Mouse (Mus musculus): ENCODE data around the gene Icos. TPM values are rescaled to one million over a fixed set of nuclear protein-coding genes. Genes with fewer than 3 reads are reported as not detected.

The Icos gene
- total RNA-seq, 1 experiment = not detected

DNA sequence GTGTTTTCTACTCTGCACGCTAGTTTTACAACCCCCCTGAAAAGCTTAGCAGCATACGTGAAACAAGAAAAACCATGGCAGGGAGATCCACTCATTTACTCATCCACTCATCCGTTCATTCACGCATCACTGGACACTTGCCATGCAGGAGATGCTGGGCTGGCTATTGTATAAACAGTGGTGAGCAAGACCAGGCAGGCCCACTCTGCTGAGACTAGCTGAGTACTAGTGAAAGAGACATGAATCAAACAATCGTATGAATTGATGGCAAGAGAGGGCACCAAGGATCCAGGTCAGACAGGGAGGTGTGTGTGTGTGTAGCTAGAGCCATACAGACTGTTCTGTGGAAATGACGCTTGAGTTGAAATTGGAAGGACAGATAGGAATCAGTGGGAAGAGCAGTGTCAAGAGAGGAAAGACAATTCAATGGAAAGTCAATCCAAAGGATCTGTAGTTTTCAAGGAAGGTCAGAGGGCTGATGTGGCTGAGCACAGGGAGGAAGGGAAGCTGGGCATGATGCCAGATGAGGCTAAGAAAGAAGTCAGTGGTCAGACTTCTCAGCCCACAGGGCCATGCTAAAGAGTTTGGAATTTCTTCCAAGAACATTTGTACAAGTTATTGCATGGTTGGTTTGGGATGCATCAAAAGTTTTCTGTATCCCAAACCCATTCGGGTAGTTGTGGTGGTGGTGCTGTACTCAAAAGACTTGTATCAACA, 1.6 kb downstream of the Icos start:
- Histone ChIP-seq H3K4me1 (ENCODE audit: control insufficient read depth in 2 of 2, insufficient read depth in 2 of 2, low read length in 2 of 2, poor library complexity in 1 of 2) (no peaks in the 10 kb centered on the region), H3K36me3 (ENCODE audit: control insufficient read depth, insufficient read depth, low read length, poor library complexity, severe bottlenecking) (no peaks in the 10 kb centered on the region), H3K4me3 (ENCODE audit: insufficient read depth in 1 of 2, low read depth in 1 of 2, low read length in 2 of 2, poor library complexity in 1 of 2, severe bottlenecking in 1 of 2) (no peak overlapping the region), H3K9me3 (ENCODE audit: control insufficient read depth, insufficient read depth, low read depth, low read length) (no peaks in the 10 kb centered on the region), H3K27ac (ENCODE audit: insufficient read depth, low read depth, low read length, poor library complexity, severe bottlenecking) (no peak overlapping the region), H3K9ac (ENCODE audit: insufficient read depth, low read depth, low read length, poor library complexity, severe bottlenecking) (no peak overlapping the region)
- TF ChIP-seq HCFC1 (IDR thresholded peaks at IDR 0.05; ENCODE audit: borderline replicate concordance, insufficient read depth, low read length) (no peak), ZC3H11A (IDR thresholded peaks at IDR 0.05; ENCODE audit: borderline replicate concordance, low read depth, low read length) (no peak)
- DNase-seq (ENCODE audit: low read depth, low spot score) = no peak
- in situ Hi-C loops (cut with MboI; ENCODE audit: low sequenced_read_pairs in 2 of 2, unreplicated experiment in 2 of 2) = no loop called here

DNA sequence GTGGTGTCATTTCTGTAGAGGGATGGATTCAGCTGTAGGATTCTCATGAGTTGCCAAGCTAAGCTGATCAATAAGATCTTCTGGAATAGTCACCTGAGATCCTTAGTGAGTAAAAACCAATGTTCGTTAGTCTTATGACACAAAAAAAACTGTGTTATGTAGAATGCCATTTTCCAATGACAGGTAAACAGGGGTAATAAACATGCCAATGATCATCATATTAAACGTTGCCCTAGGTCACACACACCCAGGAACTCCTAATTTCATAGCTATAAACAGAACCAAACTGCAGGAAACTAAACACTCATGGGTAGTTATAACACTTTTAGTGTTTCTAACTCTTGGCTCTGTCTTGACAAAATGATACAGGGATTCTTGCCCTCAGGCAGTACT, 2.1 kb downstream of the Icos start:
- Histone ChIP-seq H3K9me3 (ENCODE audit: control insufficient read depth, insufficient read depth, low read depth, low read length) (no peaks in the 10 kb centered on the region), H3K4me3 (ENCODE audit: insufficient read depth in 1 of 2, low read depth in 1 of 2, low read length in 2 of 2, poor library complexity in 1 of 2, severe bottlenecking in 1 of 2) (no peak overlapping the region), H3K27ac (ENCODE audit: insufficient read depth, low read depth, low read length, poor library complexity, severe bottlenecking) (no peak overlapping the region), H3K36me3 (ENCODE audit: control insufficient read depth, insufficient read depth, low read length, poor library complexity, severe bottlenecking) (no peaks in the 10 kb centered on the region), H3K4me1 (ENCODE audit: control insufficient read depth in 2 of 2, insufficient read depth in 2 of 2, low read length in 2 of 2, poor library complexity in 1 of 2) (no peaks in the 10 kb centered on the region), H3K9ac (ENCODE audit: insufficient read depth, low read depth, low read length, poor library complexity, severe bottlenecking) (no peak overlapping the region)
- in situ Hi-C loops (cut with MboI; ENCODE audit: low sequenced_read_pairs in 2 of 2, unreplicated experiment in 2 of 2) = no loop called here
- DNase-seq (ENCODE audit: low read depth, low spot score) = no peak
- TF ChIP-seq MAFK (IDR thresholded peaks at IDR 0.05; ENCODE audit: insufficient read depth, low read depth, low read length) = no peak
- no peak for TF ChIP-seq HCFC1 (IDR thresholded peaks at IDR 0.05; ENCODE audit: borderline replicate concordance, insufficient read depth, low read length)
- no peak for TF ChIP-seq ZNF384 (IDR thresholded peaks at IDR 0.05; ENCODE audit: low read depth, low read length)
- no peak for TF ChIP-seq ZC3H11A (IDR thresholded peaks at IDR 0.05; ENCODE audit: borderline replicate concordance, low read depth, low read length)
- no peak for TF ChIP-seq CHD2 (IDR thresholded peaks at IDR 0.05; ENCODE audit: low read depth, low read length)

DNA sequence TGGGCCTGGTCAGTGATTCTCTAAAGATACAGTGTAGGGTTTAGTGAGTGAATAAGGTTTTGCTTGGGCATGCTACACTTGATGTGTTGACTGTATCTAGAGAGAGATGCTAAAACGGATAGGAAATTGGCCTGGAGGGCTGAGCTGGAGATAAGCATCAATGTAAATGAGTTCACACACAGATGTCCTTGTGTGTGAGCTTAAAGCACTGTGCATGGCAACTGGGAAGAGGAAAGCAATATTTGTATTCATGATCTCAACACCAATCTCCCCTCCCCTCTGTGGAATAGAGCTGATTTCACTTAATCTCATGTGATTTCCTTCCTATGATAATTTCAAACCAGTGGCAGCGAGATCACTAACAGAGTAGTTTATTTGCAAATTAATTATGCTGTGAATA, 7.3 kb downstream of the Icos start:
- no peaks in the 10 kb centered on the region for H3K36me3 ChIP-seq (ENCODE audit: control insufficient read depth, insufficient read depth, low read length, poor library complexity, severe bottlenecking)
- H3K4me1 ChIP-seq (ENCODE audit: control insufficient read depth in 2 of 2, insufficient read depth in 2 of 2, low read length in 2 of 2, poor library complexity in 1 of 2) = no peaks in the 10 kb centered on the region
- H3K9ac ChIP-seq (ENCODE audit: insufficient read depth, low read depth, low read length, poor library complexity, severe bottlenecking) = no peak overlapping the region
- H3K9me3 ChIP-seq (ENCODE audit: control insufficient read depth, insufficient read depth, low read depth, low read length) = no peaks in the 10 kb centered on the region
- TF ChIP-seq MAFK (IDR thresholded peaks at IDR 0.05; ENCODE audit: insufficient read depth, low read depth, low read length) (no peak), HCFC1 (IDR thresholded peaks at IDR 0.05; ENCODE audit: borderline replicate concordance, insufficient read depth, low read length) (no peak), ZNF384 (IDR thresholded peaks at IDR 0.05; ENCODE audit: low read depth, low read length) (no peak), ZC3H11A (IDR thresholded peaks at IDR 0.05; ENCODE audit: borderline replicate concordance, low read depth, low read length) (no peak), CHD2 (IDR thresholded peaks at IDR 0.05; ENCODE audit: low read depth, low read length) (no peak)
- in situ Hi-C loops (cut with MboI; ENCODE audit: low sequenced_read_pairs in 2 of 2, unreplicated experiment in 2 of 2) = no loop called here
- no peak overlapping the region for H3K4me3 ChIP-seq (ENCODE audit: insufficient read depth in 1 of 2, low read depth in 1 of 2, low read length in 2 of 2, poor library complexity in 1 of 2, severe bottlenecking in 1 of 2)
- H3K27ac ChIP-seq (ENCODE audit: insufficient read depth, low read depth, low read length, poor library complexity, severe bottlenecking) = no peak overlapping the region
- DNase-seq (ENCODE audit: low read depth, low spot score) = no peak

DNA sequence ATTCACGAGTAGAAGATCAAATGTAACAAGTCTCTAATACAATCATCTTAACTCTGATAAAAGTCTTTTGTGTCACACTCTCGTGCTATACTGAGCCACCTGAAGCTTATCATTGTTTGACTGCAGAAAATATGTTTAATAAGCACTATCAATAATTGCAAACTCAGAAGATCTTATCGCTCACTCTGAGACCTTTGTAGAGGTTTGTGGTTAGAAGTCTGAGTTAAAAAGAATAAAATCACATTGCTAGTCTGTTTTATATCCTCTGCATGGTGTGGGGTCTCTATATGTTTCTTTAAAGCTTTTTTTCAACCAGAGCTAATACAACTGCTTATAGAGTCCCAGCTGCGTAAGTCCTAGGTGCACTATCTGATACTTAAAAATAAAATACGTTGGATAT, 8.4 kb downstream of the Icos start:
- no peak for DNase-seq (ENCODE audit: low read depth, low spot score)
- in situ Hi-C loops (cut with MboI; ENCODE audit: low sequenced_read_pairs in 2 of 2, unreplicated experiment in 2 of 2) = no loop called here
- no peak overlapping the region for H3K9ac ChIP-seq (ENCODE audit: insufficient read depth, low read depth, low read length, poor library complexity, severe bottlenecking)
- no peak overlapping the region for H3K4me3 ChIP-seq (ENCODE audit: insufficient read depth in 1 of 2, low read depth in 1 of 2, low read length in 2 of 2, poor library complexity in 1 of 2, severe bottlenecking in 1 of 2)
- no peak overlapping the region for H3K27ac ChIP-seq (ENCODE audit: insufficient read depth, low read depth, low read length, poor library complexity, severe bottlenecking)
- no peak for TF ChIP-seq MAFK (IDR thresholded peaks at IDR 0.05; ENCODE audit: insufficient read depth, low read depth, low read length)
- no peak for TF ChIP-seq ZC3H11A (IDR thresholded peaks at IDR 0.05; ENCODE audit: borderline replicate concordance, low read depth, low read length)
- no peak for TF ChIP-seq HCFC1 (IDR thresholded peaks at IDR 0.05; ENCODE audit: borderline replicate concordance, insufficient read depth, low read length)
- no peak for TF ChIP-seq ZNF384 (IDR thresholded peaks at IDR 0.05; ENCODE audit: low read depth, low read length)
- no peak for TF ChIP-seq CHD2 (IDR thresholded peaks at IDR 0.05; ENCODE audit: low read depth, low read length)
- H3K9me3 ChIP-seq (ENCODE audit: control insufficient read depth, insufficient read depth, low read depth, low read length) = no peaks in the 10 kb centered on the region
- no peaks in the 10 kb centered on the region for H3K4me1 ChIP-seq (ENCODE audit: control insufficient read depth in 2 of 2, insufficient read depth in 2 of 2, low read length in 2 of 2, poor library complexity in 1 of 2)
- no peaks in the 10 kb centered on the region for H3K36me3 ChIP-seq (ENCODE audit: control insufficient read depth, insufficient read depth, low read length, poor library complexity, severe bottlenecking)

DNA sequence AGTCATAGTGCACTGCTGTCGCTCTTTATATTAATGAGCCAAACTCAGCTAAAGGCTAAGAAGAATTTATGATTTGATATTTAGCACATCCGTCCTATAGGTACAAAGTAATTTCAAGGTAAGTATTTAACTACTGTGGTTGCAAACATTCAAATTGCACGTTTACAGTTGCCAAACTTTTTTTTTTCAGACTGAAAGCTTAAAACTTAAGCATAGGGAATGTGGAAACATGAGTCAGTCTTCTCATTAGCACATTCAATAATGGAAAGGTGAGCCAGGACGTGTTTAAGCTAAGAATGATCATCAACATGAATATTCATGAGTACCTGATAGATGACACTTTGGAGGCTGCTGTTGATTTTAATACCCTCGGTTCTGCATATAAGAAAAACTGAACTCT, 11.4 kb downstream of the Icos start:
- Histone ChIP-seq H3K4me3 (ENCODE audit: insufficient read depth in 1 of 2, low read depth in 1 of 2, low read length in 2 of 2, poor library complexity in 1 of 2, severe bottlenecking in 1 of 2) (no peak overlapping the region), H3K27ac (ENCODE audit: insufficient read depth, low read depth, low read length, poor library complexity, severe bottlenecking) (no peak overlapping the region), H3K4me1 (ENCODE audit: control insufficient read depth in 2 of 2, insufficient read depth in 2 of 2, low read length in 2 of 2, poor library complexity in 1 of 2) (no peaks in the 10 kb centered on the region), H3K9ac (ENCODE audit: insufficient read depth, low read depth, low read length, poor library complexity, severe bottlenecking) (no peak overlapping the region), H3K9me3 (ENCODE audit: control insufficient read depth, insufficient read depth, low read depth, low read length) (no peaks in the 10 kb centered on the region), H3K36me3 (ENCODE audit: control insufficient read depth, insufficient read depth, low read length, poor library complexity, severe bottlenecking) (no peaks in the 10 kb centered on the region)
- in situ Hi-C loops (cut with MboI; ENCODE audit: low sequenced_read_pairs in 2 of 2, unreplicated experiment in 2 of 2) = no loop called here
- no peak for DNase-seq (ENCODE audit: low read depth, low spot score)
- TF ChIP-seq HCFC1 (IDR thresholded peaks at IDR 0.05; ENCODE audit: borderline replicate concordance, insufficient read depth, low read length) (no peak), CHD2 (IDR thresholded peaks at IDR 0.05; ENCODE audit: low read depth, low read length) (no peak), MAFK (IDR thresholded peaks at IDR 0.05; ENCODE audit: insufficient read depth, low read depth, low read length) (no peak), ZNF384 (IDR thresholded peaks at IDR 0.05; ENCODE audit: low read depth, low read length) (no peak), ZC3H11A (IDR thresholded peaks at IDR 0.05; ENCODE audit: borderline replicate concordance, low read depth, low read length) (no peak)
